Mouse (Mus musculus) mature B cell (primary cell): ENCODE results near the gene Nrip1.

Source experiments
- in situ Hi-C: fragments of 300-500 bp; cut with MboI; formaldehyde crosslinking; loops from 2 replicates; pipeline ENCODE4 v1.14.3; 2019

Gene Nrip1

GRCm38 (mm10) chr16:76281850-76282249 lies 91.8 kb downstream of the Nrip1 start:
- in situ Hi-C loops, result no loop called here

- in situ Hi-C loops, result no loop called here
These were observed 93.3 kb downstream of the Nrip1 start for GRCm38 (mm10) chr16:76280365-76280764.

- in situ Hi-C loops, result no loop called here
These were observed 97.4 kb downstream of the Nrip1 start for GRCm38 (mm10) chr16:76276271-76276670.

GRCm38 (mm10) chr16:76275584-76275983 lies 98.0 kb downstream of the Nrip1 start:
- in situ Hi-C loops, result no loop called here

GRCm38 (mm10) chr16:76275166-76275565 lies 98.5 kb downstream of the Nrip1 start:
- in situ Hi-C loops, result no loop called here

- in situ Hi-C loops, result no loop called here
These were observed 106.9 kb downstream of the Nrip1 start for GRCm38 (mm10) chr16:76266635-76267268.

GRCm38 (mm10) chr16:76265874-76266273 lies 107.8 kb downstream of the Nrip1 start:
- in situ Hi-C loops, result no loop called here

GRCm38 (mm10) chr16:76265301-76265700 lies 108.3 kb downstream of the Nrip1 start:
- in situ Hi-C loops, result no loop called here

- in situ Hi-C loops, result no loop called here
These were observed 110.2 kb downstream of the Nrip1 start for GRCm38 (mm10) chr16:76263393-76263792.

GRCm38 (mm10) chr16:76260296-76260695 lies 113.3 kb downstream of the Nrip1 start:
- in situ Hi-C loops, result no loop called here

GRCm38 (mm10) chr16:76251826-76252225 lies 121.8 kb downstream of the Nrip1 start:
- in situ Hi-C loops, result no loop called here

GRCm38 (mm10) chr16:76249345-76250091 lies 124.1 kb downstream of the Nrip1 start:
- in situ Hi-C loops, result no loop called here

- in situ Hi-C loops, result no loop called here
These were observed 130.8 kb downstream of the Nrip1 start for GRCm38 (mm10) chr16:76242850-76243249.

- in situ Hi-C loops, result no loop called here
These were observed 132.4 kb downstream of the Nrip1 start for GRCm38 (mm10) chr16:76241266-76241665.

- in situ Hi-C loops, result no loop called here
These were observed 134.3 kb downstream of the Nrip1 start for GRCm38 (mm10) chr16:76239353-76239752.

GRCm38 (mm10) chr16:76238784-76239183 lies 134.8 kb downstream of the Nrip1 start:
- in situ Hi-C loops, result no loop called here
